Mouse (Mus musculus) stomach, embryonic 14.5 days (tissue): Measurements from ENCODE around the gene Serinc5. TPM values are rescaled to one million over a fixed set of nuclear protein-coding genes. Genes with fewer than 3 reads are reported as not detected.

ENCODE experiments used
- ATAC-seq: fragments of 200-750 bp; cut with Nextera tagmentation; 2 replicates; pipeline ENCODE4 v1.8.0; 2017; ENCODE audit warnings: low read depth, moderate TSS enrichment; ENCODE audit not compliant: insufficient number of reproducible peaks, insufficient read depth, low FRiP score
- H3K27ac ChIP-seq: fragments of 300-500 bp; sonication (generic); 2 replicates; pipeline ENCODE4 v1.5.1; 2014; ENCODE audit warnings: mild to moderate bottlenecking, low read length, moderate library complexity, mixed read lengths
- H3K27me3 ChIP-seq: fragments of 300-500 bp; sonication (generic); 2 replicates; pipeline ENCODE4 v1.6.1; 2014; ENCODE audit warnings: low read length, control low read depth, mixed read lengths; ENCODE audit not compliant: control insufficient read depth, insufficient read depth
- H3K36me3 ChIP-seq: fragments of 300-500 bp; sonication (generic); 2 replicates; pipeline ENCODE4 v1.6.1; 2014; ENCODE audit warnings: mild to moderate bottlenecking, control low read depth, low read length, moderate library complexity, mixed read lengths; ENCODE audit not compliant: control insufficient read depth, insufficient read depth
- H3K4me1 ChIP-seq: fragments of 300-500 bp; sonication (generic); 2 replicates; pipeline ENCODE4 v1.6.1; 2014; ENCODE audit warnings: low read length, control low read depth, mixed read lengths; ENCODE audit not compliant: control insufficient read depth, insufficient read depth
- H3K4me2 ChIP-seq: fragments of 300-500 bp; sonication (generic); replicated peaks from 2 replicates; pipeline ENCODE4 v1.6.1; 2014; ENCODE audit warnings: low read depth, low read length, control low read depth
- H3K4me3 ChIP-seq: fragments of 300-500 bp; sonication (generic); 2 replicates; pipeline ENCODE4 v1.5.1; 2014; ENCODE audit warnings: low read depth, low read length, control low read depth
- H3K9ac ChIP-seq: fragments of 300-500 bp; sonication (generic); replicated peaks from 2 replicates; pipeline ENCODE4 v1.6.1; 2014; ENCODE audit warnings: low read depth, mild to moderate bottlenecking, control low read depth, low read length, moderate library complexity, mixed read lengths
- H3K9me3 ChIP-seq: fragments of 300-500 bp; sonication (generic); 2 replicates; pipeline ENCODE4 v1.6.1; 2016; ENCODE audit warnings: low read depth, low read length, control low read depth; ENCODE audit not compliant: control insufficient read depth
- WGBS: fragments of 180-500 bp; shearing (Covaris S2); extraction: QIAGEN DNeasy Blood & Tissue Kit; methylation state at CpG from one replicate; pipeline ENCODE4 v1.1.7; 2014; 5-methylcytosine and 5-hydroxymethylcytosine counted together
- polyA plus RNA-seq: library from polyadenylated mRNA; unstranded; fragments of >200 nt; fragmentation: Nextera tagmentation; extraction: Ambion mirVana; gene quantifications from 2 replicates; pipeline ENCODE4 v1.2.1, GENCODE M21; 2014

Gene Serinc5
- polyA plus RNA-seq, 1 experiment from 2014 or later, result 24.0 TPM

GRCm38 (mm10) chr13:92629509-92629908 is 18.6 kb downstream of the Serinc5 start:
- ATAC-seq, result peak; percentile 80
- Histone ChIP-seq H3K4me3 (no peak overlapping the region), H3K36me3 (no peaks in the 10 kb centered on the region; the same call in 1 of the 2 replicates), H3K9ac (no peak overlapping the region), H3K27ac (no peak overlapping the region), H3K4me2 (no peak overlapping the region), H3K27me3 (no peaks in the 10 kb centered on the region), H3K9me3 (no peaks in the 10 kb centered on the region), H3K4me1 (peaks cover 12% of the 10 kb centered on the region; the same call in 1 of the 2 replicates)
- WGBS, result 76% methylated on average over 3 of the region's 3 CpGs

- H3K9me3 ChIP-seq, result no peaks in the 10 kb centered on the region
- 52% methylated on average over 4 of the region's 4 CpGs for WGBS
- H3K27ac ChIP-seq, result no peak overlapping the region
- no peak overlapping the region for H3K4me2 ChIP-seq
- no peak overlapping the region for H3K9ac ChIP-seq
- peaks cover 21% of the 10 kb centered on the region for H3K4me1 ChIP-seq
- no peaks in the 10 kb centered on the region; the same call in 1 of the 2 replicates for H3K36me3 ChIP-seq
- no peak for ATAC-seq
- no peak overlapping the region for H3K4me3 ChIP-seq
- H3K27me3 ChIP-seq, result no peaks in the 10 kb centered on the region
Measured at GRCm38 (mm10) chr13:92631450-92631849, 20.6 kb downstream of the Serinc5 start.

- WGBS, result 30% methylated on average over 4 of the region's 4 CpGs
- peaks cover 24% of the 10 kb centered on the region for H3K4me1 ChIP-seq
- H3K36me3 ChIP-seq, result no peaks in the 10 kb centered on the region
- H3K27me3 ChIP-seq, result no peaks in the 10 kb centered on the region
- no peak overlapping the region for H3K4me2 ChIP-seq
- H3K27ac ChIP-seq, result no peak overlapping the region
- ATAC-seq, result no peak
- H3K9ac ChIP-seq, result no peak overlapping the region
- no peak overlapping the region for H3K4me3 ChIP-seq
- H3K9me3 ChIP-seq, result no peaks in the 10 kb centered on the region
Measured at GRCm38 (mm10) chr13:92632550-92632949, 21.7 kb downstream of the Serinc5 start.

- Histone ChIP-seq H3K9ac (no peak overlapping the region), H3K27me3 (no peaks in the 10 kb centered on the region), H3K27ac (no peak overlapping the region), H3K9me3 (no peaks in the 10 kb centered on the region), H3K4me1 (peaks cover 24% of the 10 kb centered on the region), H3K4me3 (no peak overlapping the region), H3K36me3 (no peaks in the 10 kb centered on the region), H3K4me2 (no peak overlapping the region)
- ATAC-seq, result no peak
- 48% methylated on average over 2 of the region's 2 CpGs for WGBS
Measured at GRCm38 (mm10) chr13:92635040-92635439, 24.1 kb downstream of the Serinc5 start.

GRCm38 (mm10) chr13:92636226-92636909 is 25.5 kb downstream of the Serinc5 start:
- ATAC-seq, result no peak
- no peaks in the 10 kb centered on the region for H3K9me3 ChIP-seq
- H3K4me3 ChIP-seq, result no peak overlapping the region
- WGBS, result 38% methylated on average over 6 of the region's 6 CpGs
- H3K4me2 ChIP-seq, result no peak overlapping the region
- H3K9ac ChIP-seq, result no peak overlapping the region
- no peaks in the 10 kb centered on the region for H3K27me3 ChIP-seq
- peaks cover 24% of the 10 kb centered on the region for H3K4me1 ChIP-seq
- H3K36me3 ChIP-seq, result no peaks in the 10 kb centered on the region
- peak overlapping the region; percentile 34 for H3K27ac ChIP-seq

GRCm38 (mm10) chr13:92636910-92637275 is 26.0 kb downstream of the Serinc5 start:
- no peaks in the 10 kb centered on the region for H3K36me3 ChIP-seq
- H3K27ac ChIP-seq, result peak overlapping the region; percentile 50; the same call in 1 of the 2 replicates
- no peaks in the 10 kb centered on the region for H3K9me3 ChIP-seq
- H3K9ac ChIP-seq, result no peak overlapping the region
- H3K27me3 ChIP-seq, result no peaks in the 10 kb centered on the region
- WGBS, result 3% methylated on average over 7 of the region's 7 CpGs
- H3K4me3 ChIP-seq, result no peak overlapping the region
- H3K4me1 ChIP-seq, result peaks cover 21% of the 10 kb centered on the region
- H3K4me2 ChIP-seq, result peak overlapping the region; percentile 29; the same call in 1 of the 2 replicates
- peak; percentile 68; the same call in 1 of the 2 replicates for ATAC-seq

GRCm38 (mm10) chr13:92639093-92640014 is 28.5 kb downstream of the Serinc5 start:
- Histone ChIP-seq H3K4me3 (no peak overlapping the region), H3K4me1 (peaks cover 11% of the 10 kb centered on the region), H3K27me3 (no peaks in the 10 kb centered on the region), H3K9me3 (no peaks in the 10 kb centered on the region), H3K9ac (no peak overlapping the region), H3K36me3 (no peaks in the 10 kb centered on the region), H3K4me2 (no peak overlapping the region), H3K27ac (no peak overlapping the region)
- 43% methylated on average over 12 of the region's 12 CpGs for WGBS
- no peak for ATAC-seq

- Histone ChIP-seq H3K4me2 (no peak overlapping the region), H3K4me3 (no peak overlapping the region), H3K36me3 (no peaks in the 10 kb centered on the region), H3K27ac (no peak overlapping the region), H3K9me3 (no peaks in the 10 kb centered on the region), H3K27me3 (no peaks in the 10 kb centered on the region), H3K9ac (no peak overlapping the region), H3K4me1 (0 out of 2 replicates have a peak, but pooled peaks cover 3% of the 10 kb centered on the region)
- 77% methylated on average over 3 of the region's 3 CpGs for WGBS
- ATAC-seq, result no peak
Measured at GRCm38 (mm10) chr13:92644199-92644598, 33.3 kb downstream of the Serinc5 start.
